Mouse (Mus musculus) neural tube, embryonic 13.5 days (tissue): ENCODE results near the gene Barx2. TPM values are rescaled to one million over a fixed set of nuclear protein-coding genes. Genes with fewer than 3 reads are reported as not detected.

ENCODE experiments used
- ATAC-seq: fragments of 200-750 bp; cut with Nextera tagmentation; 2 replicates; pipeline ENCODE4 v1.8.0; 2017; ENCODE audit warnings: low read depth, mild to moderate bottlenecking, moderate TSS enrichment, moderate library complexity
- H3K27ac ChIP-seq: fragments of 300-500 bp; sonication (generic); replicated peaks from 2 replicates; pipeline ENCODE4 v1.5.1; 2015; ENCODE audit warnings: moderate library complexity, mild to moderate bottlenecking, inconsistent platforms
- H3K27me3 ChIP-seq: fragments of 300-500 bp; sonication (generic); 2 replicates; pipeline ENCODE4 v1.6.1; 2015; ENCODE audit warnings: mild to moderate bottlenecking, inconsistent platforms
- H3K36me3 ChIP-seq: fragments of 300-500 bp; sonication (generic); 2 replicates; pipeline ENCODE4 v1.6.1; 2015; ENCODE audit warnings: mild to moderate bottlenecking, inconsistent platforms
- H3K4me1 ChIP-seq: fragments of 300-500 bp; sonication (generic); replicated peaks from 2 replicates; pipeline ENCODE4 v1.6.1; 2015; ENCODE audit warnings: inconsistent platforms
- H3K4me2 ChIP-seq: fragments of 300-500 bp; sonication (generic); 2 replicates; pipeline ENCODE4 v1.6.1; 2015; ENCODE audit warnings: inconsistent platforms, mild to moderate bottlenecking, moderate library complexity
- H3K4me3 ChIP-seq: fragments of 300-500 bp; sonication (generic); 2 replicates; pipeline ENCODE4 v1.5.1; 2015; ENCODE audit warnings: mild to moderate bottlenecking, inconsistent platforms
- H3K9ac ChIP-seq: fragments of 300-500 bp; sonication (generic); 2 replicates; pipeline ENCODE4 v1.6.1; 2015; ENCODE audit warnings: moderate library complexity, mild to moderate bottlenecking, inconsistent platforms
- H3K9me3 ChIP-seq: fragments of 300-500 bp; sonication (generic); 2 replicates; pipeline ENCODE4 v1.6.1; 2016; ENCODE audit warnings: inconsistent platforms
- WGBS: fragments of 180-500 bp; shearing (Covaris S2); methylation state at CpG from one replicate; pipeline ENCODE4 v1.1.7; 2015; 5-methylcytosine and 5-hydroxymethylcytosine counted together
- polyA plus RNA-seq: library from polyadenylated mRNA; unstranded; fragments of >200 nt; fragmentation: Nextera tagmentation; extraction: Ambion mirVana; gene quantifications from 2 replicates; pipeline ENCODE4 v1.2.1, GENCODE M21; 2015

Gene Barx2
- polyA plus RNA-seq, 1 experiment from 2014 or later: not detected

GRCm38 (mm10) chr9:31849387-31849786, 63.9 kb downstream of the Barx2 start:
- Histone ChIP-seq H3K27ac (no peak overlapping the region), H3K4me2 (no peak overlapping the region), H3K9ac (no peak overlapping the region), H3K9me3 (no peaks in the 10 kb centered on the region), H3K4me1 (no peaks in the 10 kb centered on the region), H3K36me3 (no peaks in the 10 kb centered on the region), H3K27me3 (no peaks in the 10 kb centered on the region), H3K4me3 (no peak overlapping the region)
- ATAC-seq: no peak
- WGBS: 86% methylated on average over 7 of the region's 7 CpGs

DNA sequence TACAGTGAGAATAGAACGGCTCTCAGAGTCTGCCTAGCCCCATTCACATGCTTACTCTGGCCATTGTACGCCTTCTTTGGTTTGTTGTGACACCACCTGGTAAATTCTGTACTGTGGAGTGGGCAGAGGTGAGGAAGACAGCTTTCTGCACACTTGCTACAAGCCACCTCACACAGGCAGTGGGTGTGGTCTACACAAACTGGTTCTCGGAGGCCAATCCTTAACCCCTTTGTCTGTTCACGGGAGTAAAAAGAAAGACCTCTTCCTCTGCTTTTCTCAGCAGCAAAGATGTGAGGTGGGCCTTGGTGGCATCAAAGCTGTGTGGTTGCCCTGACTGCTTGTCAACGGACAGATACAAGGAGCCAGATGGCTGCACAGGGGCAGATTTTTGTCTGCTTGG, 68.6 kb downstream of the Barx2 start:
- no peaks in the 10 kb centered on the region for H3K27me3 ChIP-seq
- no peaks in the 10 kb centered on the region for H3K36me3 ChIP-seq
- no peak overlapping the region for H3K4me2 ChIP-seq
- no peaks in the 10 kb centered on the region for H3K9me3 ChIP-seq
- no peak overlapping the region for H3K27ac ChIP-seq
- H3K4me3 ChIP-seq: no peak overlapping the region
- no peaks in the 10 kb centered on the region for H3K4me1 ChIP-seq
- H3K9ac ChIP-seq: no peak overlapping the region
- WGBS: 70% methylated on average over 5 of the region's 5 CpGs
- ATAC-seq: no peak

GRCm38 (mm10) chr9:31841108-31841815, 72.0 kb downstream of the Barx2 start:
- no peak overlapping the region for H3K4me3 ChIP-seq
- no peak overlapping the region for H3K4me2 ChIP-seq
- no peaks in the 10 kb centered on the region for H3K36me3 ChIP-seq
- H3K27me3 ChIP-seq: no peaks in the 10 kb centered on the region
- H3K4me1 ChIP-seq: no peaks in the 10 kb centered on the region
- ATAC-seq: no peak
- WGBS: 63% methylated on average over 10 of the region's 10 CpGs
- no peaks in the 10 kb centered on the region for H3K9me3 ChIP-seq
- H3K9ac ChIP-seq: no peak overlapping the region
- no peak overlapping the region for H3K27ac ChIP-seq

- no peaks in the 10 kb centered on the region for H3K36me3 ChIP-seq
- ATAC-seq: no peak
- no peaks in the 10 kb centered on the region for H3K4me1 ChIP-seq
- no peak overlapping the region for H3K4me3 ChIP-seq
- H3K9ac ChIP-seq: no peak overlapping the region
- H3K27ac ChIP-seq: no peak overlapping the region
- H3K9me3 ChIP-seq: no peaks in the 10 kb centered on the region
- no peak overlapping the region for H3K4me2 ChIP-seq
- 87% methylated on average over 4 of the region's 4 CpGs for WGBS
- no peaks in the 10 kb centered on the region for H3K27me3 ChIP-seq
Measured at GRCm38 (mm10) chr9:31840571-31840970, 72.7 kb downstream of the Barx2 start.

DNA sequence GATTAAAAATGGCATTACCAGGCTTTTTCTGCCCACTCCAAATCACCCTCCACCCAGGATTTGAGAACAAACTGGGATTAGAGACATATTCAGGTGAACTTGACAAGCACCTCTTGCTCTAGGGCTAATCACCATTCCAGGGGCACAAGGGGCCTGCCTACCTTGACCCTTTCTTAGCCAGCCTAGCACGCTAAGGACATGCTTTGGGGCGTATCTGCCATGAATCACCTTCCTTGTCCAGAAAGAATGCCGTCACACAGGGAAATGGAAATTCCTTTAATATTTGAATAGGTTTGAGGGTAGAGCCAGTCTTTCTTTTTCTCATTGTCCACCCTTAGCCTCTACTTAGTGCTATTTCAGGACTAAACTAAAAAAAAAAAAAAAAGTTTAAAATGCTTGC, 73.2 kb downstream of the Barx2 start:
- H3K27me3 ChIP-seq: no peaks in the 10 kb centered on the region
- H3K36me3 ChIP-seq: no peaks in the 10 kb centered on the region
- WGBS: 70% methylated on average over 3 of the region's 3 CpGs
- no peak overlapping the region for H3K4me2 ChIP-seq
- no peak overlapping the region for H3K9ac ChIP-seq
- H3K9me3 ChIP-seq: no peaks in the 10 kb centered on the region
- no peak overlapping the region for H3K4me3 ChIP-seq
- H3K27ac ChIP-seq: no peak overlapping the region
- ATAC-seq: no peak
- no peaks in the 10 kb centered on the region for H3K4me1 ChIP-seq

DNA sequence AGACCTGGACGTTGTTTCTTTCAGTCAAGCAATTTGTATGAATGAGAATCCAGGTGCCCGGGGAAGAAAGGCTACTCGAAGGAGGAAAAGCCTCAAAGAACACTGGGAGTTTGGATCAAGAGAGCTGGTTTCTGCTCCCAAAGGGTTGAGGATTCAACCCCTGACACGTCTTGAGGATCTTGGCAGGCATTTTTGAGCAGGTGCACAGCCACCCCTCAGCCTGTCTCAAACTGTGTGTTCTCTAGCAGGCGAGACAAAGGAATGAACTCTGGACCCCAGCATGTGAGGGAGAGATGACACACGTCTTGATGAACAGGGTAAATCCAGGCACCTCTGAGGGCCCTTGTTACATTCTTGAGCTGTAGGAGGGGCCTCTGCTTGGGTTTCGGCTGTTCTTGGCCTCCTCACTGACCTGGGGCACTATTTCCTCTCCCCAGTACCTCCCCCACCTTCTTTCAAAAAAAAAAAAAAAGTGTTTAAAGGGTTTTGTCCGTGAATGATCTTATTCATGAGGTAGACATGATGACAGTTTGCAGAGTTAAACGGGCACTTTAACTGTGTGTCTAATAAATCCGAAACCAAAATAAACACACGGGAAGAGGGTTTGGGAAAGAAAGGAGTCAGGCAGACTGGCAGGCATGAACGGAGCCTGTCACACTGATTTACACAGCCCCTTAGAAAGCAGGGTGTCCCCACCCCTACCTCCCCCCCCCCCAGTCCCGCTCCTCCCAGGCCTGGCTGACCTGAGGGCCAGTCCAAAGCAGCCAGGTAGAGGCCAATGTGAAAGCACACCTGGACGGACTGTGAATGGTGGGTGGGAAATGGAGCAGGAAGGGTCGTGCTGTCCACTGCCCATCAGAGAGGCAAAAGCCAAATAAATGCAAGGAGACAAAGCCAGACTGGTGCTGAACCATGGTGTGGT, 73.9 kb downstream of the Barx2 start:
- WGBS: 44% methylated on average over 15 of the region's 15 CpGs
- Histone ChIP-seq H3K9ac (no peak overlapping the region), H3K27me3 (no peaks in the 10 kb centered on the region), H3K9me3 (no peaks in the 10 kb centered on the region), H3K36me3 (no peaks in the 10 kb centered on the region), H3K27ac (no peak overlapping the region), H3K4me2 (no peak overlapping the region), H3K4me1 (no peaks in the 10 kb centered on the region), H3K4me3 (no peak overlapping the region)
- ATAC-seq: no peak

GRCm38 (mm10) chr9:31838047-31838446, 75.2 kb downstream of the Barx2 start:
- ATAC-seq: no peak
- Histone ChIP-seq H3K36me3 (no peaks in the 10 kb centered on the region), H3K9me3 (no peaks in the 10 kb centered on the region), H3K4me1 (no peaks in the 10 kb centered on the region), H3K4me3 (no peak overlapping the region), H3K27ac (no peak overlapping the region), H3K4me2 (no peak overlapping the region), H3K9ac (no peak overlapping the region), H3K27me3 (no peaks in the 10 kb centered on the region)
- 50% methylated on average over 6 of the region's 6 CpGs for whole genome bisulfite sequencing

DNA sequence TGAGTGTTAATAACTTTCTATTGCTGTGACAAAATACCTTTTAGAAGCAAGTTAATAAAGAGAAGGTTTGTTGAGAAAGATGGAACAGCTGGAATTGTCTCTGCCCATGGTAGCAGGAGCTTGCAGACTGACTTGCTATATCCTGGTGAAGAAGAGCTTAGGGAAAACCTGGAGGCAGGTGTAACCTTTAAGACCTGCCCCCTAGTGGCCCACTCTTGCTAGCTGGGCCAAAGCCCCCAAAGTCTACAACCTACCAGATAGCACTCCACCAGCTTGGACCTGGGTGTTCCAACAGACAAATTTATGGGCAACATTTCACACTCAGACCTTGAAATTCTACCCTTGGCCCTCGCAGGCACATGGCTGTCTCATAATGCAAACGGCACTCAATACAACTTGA, 104.5 kb downstream of the Barx2 start:
- H3K9me3 ChIP-seq: peaks cover 2% of the 10 kb centered on the region; the same call in 1 of the 2 replicates
- H3K36me3 ChIP-seq: no peaks in the 10 kb centered on the region
- ATAC-seq: no peak
- H3K27ac ChIP-seq: no peak overlapping the region
- no peak overlapping the region for H3K4me2 ChIP-seq
- no peak overlapping the region for H3K4me3 ChIP-seq
- no peaks in the 10 kb centered on the region for H3K27me3 ChIP-seq
- no peak overlapping the region for H3K9ac ChIP-seq
- H3K4me1 ChIP-seq: no peaks in the 10 kb centered on the region
- WGBS: 84% methylated on average over 2 of the region's 2 CpGs

- H3K4me1 ChIP-seq: no peaks in the 10 kb centered on the region
- WGBS: 89% methylated on average over 1 of the region's 1 CpGs
- no peak overlapping the region for H3K4me2 ChIP-seq
- no peak overlapping the region for H3K27ac ChIP-seq
- no peak overlapping the region for H3K4me3 ChIP-seq
- no peaks in the 10 kb centered on the region for H3K36me3 ChIP-seq
- ATAC-seq: no peak
- H3K9me3 ChIP-seq: no peaks in the 10 kb centered on the region
- no peaks in the 10 kb centered on the region for H3K27me3 ChIP-seq
- no peak overlapping the region for H3K9ac ChIP-seq
Measured at GRCm38 (mm10) chr9:31802641-31803040, 110.6 kb downstream of the Barx2 start.

Other genes with a start within 250 kb of the Barx2 start
- gene Arhgap32, start 202.7 kb upstream of the Barx2 start, polyA plus RNA-seq: 9.6 and 10.3 TPM in 2 replicates